Mouse (Mus musculus) effector memory CD4-positive, alpha-beta T cell, adult 5 months (primary cell): ENCODE data around the gene Fbxw20. TPM values are rescaled to one million over a fixed set of nuclear protein-coding genes. Genes with fewer than 3 reads are reported as not detected.

Source experiments
- polyA plus RNA-seq: library from polyadenylated mRNA; unstranded; fragments of 100-300 nt; shearing (Covaris generic); gene quantifications from one replicate; pipeline ENCODE4 v1.2.1, GENCODE M21; 2017

Fbxw20 gene
- polyA plus RNA-seq = not detected

DNA sequence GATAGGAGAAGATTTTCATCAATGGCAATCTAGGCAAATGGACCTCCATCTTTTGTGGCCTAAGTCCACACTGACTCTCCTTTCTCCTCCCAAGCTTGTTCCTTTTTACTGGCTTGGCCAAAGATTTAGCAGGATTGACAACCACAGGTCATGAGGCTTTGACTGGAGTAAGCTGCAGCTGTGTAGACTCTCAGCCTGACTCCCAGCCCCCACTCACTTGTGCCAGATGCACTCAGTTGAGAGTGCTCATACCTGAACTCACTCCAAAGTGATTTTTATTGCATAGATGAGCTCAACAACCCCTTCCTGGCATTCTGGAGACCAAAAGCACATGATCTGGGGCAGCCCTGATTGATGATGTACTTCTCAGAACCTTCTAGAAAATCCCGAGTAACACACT, at the start of gene Fbxw20:
TSS of gene Fbxw20 (minus strand) at position 101 of the 400 bp plus-strand sequence.

DNA sequence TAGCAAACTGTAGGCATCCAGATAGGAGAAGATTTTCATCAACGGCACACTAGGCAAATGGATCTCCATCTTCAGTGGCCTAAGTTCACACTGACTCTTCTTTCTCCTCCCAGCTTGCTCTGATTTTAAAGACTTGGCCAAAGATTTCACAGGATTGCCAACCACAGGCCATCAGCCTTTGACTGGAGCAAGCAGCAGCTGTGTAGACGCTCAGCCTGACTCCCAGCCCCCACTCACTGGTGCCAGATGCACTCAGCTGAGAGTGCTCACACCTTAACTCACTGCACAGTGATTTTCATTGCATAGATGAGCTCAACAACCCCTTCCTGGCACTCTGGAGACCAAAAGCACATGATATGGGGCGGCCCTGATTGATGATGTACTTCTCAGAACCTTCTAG, 38.7 kb downstream of the Fbxw20 start, which contains the start of gene Fbxw13:
TSS of gene Fbxw13 (minus strand) at position 101 of the 400 bp plus-strand sequence.

Other genes starting within 250 kb of the Fbxw20 start
- not detected for gene Ucn2, start 248.7 kb downstream of the Fbxw20 start, polyA plus RNA-seq
- 6.3 TPM for gene Pfkfb4, start 243.0 kb downstream of the Fbxw20 start, polyA plus RNA-seq
- gene Shisa5, start 196.2 kb downstream of the Fbxw20 start, polyA plus RNA-seq = 2,686 TPM
- gene Trex1, start 175.0 kb downstream of the Fbxw20 start, polyA plus RNA-seq = 73.3 TPM
- 16.1 TPM for gene Atrip, start 160.6 kb downstream of the Fbxw20 start, polyA plus RNA-seq
- gene Ccdc51, start 152.3 kb downstream of the Fbxw20 start, polyA plus RNA-seq = 6.9 TPM
- gene Tma7, start 152.2 kb downstream of the Fbxw20 start, polyA plus RNA-seq = 417 TPM
- 1.7 TPM for gene Plxnb1, start 139.4 kb downstream of the Fbxw20 start, polyA plus RNA-seq
- gene Fbxw21, start 72.7 kb downstream of the Fbxw20 start, polyA plus RNA-seq = 0.49 TPM
- not detected for gene Fbxw13, start 38.8 kb downstream of the Fbxw20 start, polyA plus RNA-seq
- not detected for gene Fbxw14, start 52.9 kb upstream of the Fbxw20 start, polyA plus RNA-seq
- gene Fbxw28, start 104.9 kb upstream of the Fbxw20 start, polyA plus RNA-seq = not detected
- not detected for gene Fbxw22, start 169.5 kb upstream of the Fbxw20 start, polyA plus RNA-seq
- gene Fbxw16, start 214.4 kb upstream of the Fbxw20 start, polyA plus RNA-seq = not detected